Mouse (Mus musculus): ENCODE data around the gene Erap1.
"Not testable (repeated sequence)": the region's sequence is repeated elsewhere in the genome, so short reads cannot be mapped to it uniquely, and the experiment has no call there.

The Erap1 gene

DNA sequence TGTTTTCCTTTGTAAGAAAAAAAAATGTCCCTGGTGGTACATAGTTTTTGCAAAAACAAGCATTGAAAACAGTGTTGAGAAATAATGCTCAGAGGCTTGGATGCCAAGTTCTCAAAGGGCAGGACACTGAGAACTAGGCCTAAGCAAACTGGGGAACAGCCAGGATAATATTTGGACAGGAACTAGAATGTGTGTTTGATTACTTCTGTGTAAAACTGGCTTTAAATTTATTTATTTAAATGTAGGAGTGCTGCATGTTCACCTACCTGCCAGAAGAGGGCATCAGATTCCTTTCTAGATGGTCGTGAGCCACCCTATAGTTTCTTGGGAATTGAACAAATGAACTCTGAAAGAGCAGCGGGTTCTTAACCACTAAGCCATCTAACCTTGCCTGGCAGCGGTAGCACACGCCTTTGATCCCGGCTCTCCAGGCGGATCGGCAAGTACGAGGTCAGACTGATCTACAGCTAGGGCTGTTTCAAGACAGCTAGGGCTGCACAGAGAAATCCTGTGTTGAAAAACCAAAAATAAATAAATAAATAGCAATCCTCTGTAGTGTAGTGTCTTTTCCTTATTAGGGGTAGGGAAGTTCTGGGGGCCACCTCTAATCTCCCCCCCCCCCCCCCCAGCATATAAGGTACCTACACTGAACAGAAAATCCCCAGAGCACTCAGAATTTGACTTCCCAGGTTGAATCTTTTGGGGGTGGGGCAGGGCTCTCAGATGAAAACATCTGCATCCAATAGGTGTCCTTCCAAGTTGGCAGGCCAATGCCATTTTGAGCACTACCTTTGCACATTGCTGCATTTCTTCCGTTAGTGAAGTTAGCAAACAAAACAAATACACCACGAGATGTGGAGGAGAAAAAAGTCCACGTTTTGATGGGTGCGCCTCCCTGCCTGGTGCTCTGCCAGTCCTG is at the start of gene Erap1:
TSS of gene Erap1 (plus strand) at position 776 of the 919 bp plus-strand sequence.
- DNase-seq (ENCODE audit: low spot score in 2 of 2), result peak; percentile 12 to 52

DNA sequence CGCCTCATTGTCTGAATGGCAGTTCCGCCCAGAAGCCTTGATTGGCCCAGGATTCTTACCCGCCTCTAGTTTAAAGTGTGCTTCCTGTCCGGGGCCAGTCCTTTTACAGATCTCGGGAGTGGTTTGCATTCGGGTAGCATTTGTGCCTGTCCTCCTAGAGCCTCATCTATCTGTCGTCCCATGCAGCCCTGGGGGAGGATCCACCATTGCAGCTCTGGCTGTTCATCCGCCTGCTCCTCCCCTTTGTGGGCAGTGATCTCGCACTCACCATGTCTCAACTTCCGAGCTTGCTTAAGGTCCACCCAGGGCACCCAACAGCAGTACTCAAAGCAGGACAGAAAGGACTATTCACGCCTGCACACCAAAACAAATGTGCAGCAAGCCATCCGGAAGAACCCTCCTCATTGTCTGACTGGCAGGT is 48.0 kb upstream of the Erap1 start:
- not testable (repeated sequence) for DNase-seq (ENCODE audit: low spot score in 2 of 2)

DNA sequence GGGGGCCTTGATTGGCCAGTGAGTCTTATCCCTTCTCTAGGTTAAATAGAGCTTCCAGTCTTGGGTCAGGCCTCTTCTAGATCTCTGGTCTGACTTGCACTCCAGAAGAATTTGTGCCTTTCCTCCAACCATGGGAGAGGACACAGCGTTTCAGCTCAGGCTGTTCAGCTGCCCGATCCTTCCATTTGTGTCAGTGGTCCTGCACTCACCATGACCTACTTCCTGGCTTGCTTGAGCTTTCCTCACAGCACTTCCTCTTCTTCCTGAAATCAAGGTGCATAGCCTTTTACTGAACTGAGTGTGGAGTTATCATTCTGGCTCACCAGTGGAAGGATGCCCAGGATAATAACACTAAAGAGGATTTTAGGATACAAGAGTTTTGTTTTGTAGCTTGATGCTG is 47.5 kb upstream of the Erap1 start:
- not testable (repeated sequence) for DNase-seq (ENCODE audit: low spot score in 2 of 2)

DNA sequence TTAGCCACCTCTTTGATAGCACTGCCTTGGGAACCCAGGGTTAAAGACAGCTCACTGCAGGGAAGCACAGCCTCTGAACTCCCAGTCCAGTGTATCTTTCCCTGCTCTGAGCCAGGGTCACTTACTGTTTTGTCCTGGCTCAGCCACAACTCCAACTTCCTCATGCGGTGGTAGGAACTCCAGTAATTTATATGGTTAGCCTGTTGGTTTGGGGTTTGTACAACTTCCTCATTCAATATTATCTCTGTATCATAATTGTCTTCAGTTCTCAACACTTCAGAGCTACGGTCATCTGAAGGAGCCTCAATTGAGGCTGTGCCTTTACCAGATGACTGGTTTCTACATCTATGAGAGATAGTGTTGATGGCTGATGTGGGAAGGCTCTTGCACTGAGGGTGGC is 42.3 kb upstream of the Erap1 start:
- not testable (repeated sequence) for DNase-seq (ENCODE audit: low spot score in 2 of 2)

DNA sequence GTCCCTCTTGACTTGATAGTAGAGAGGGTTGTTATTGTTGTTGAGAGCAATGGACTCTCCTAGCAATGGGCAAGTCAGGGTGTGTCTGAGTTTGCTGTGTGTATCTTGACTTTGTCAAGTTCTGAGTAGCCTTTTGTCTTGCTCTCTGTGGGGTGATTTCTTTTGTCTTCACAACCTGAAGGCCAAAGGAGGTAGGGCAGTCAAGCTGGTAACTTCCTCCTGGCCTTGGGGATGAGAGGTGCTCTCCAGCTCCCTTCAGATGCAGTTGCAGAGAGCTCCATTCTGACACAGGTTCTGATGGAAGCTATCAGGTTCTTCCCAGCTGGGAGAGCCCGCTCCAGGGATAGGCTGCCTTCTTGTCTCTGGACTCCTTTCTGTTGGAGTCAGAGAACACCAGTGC is 37.6 kb upstream of the Erap1 start:
- DNase-seq (ENCODE audit: low spot score in 2 of 2), result not testable (repeated sequence)

DNA sequence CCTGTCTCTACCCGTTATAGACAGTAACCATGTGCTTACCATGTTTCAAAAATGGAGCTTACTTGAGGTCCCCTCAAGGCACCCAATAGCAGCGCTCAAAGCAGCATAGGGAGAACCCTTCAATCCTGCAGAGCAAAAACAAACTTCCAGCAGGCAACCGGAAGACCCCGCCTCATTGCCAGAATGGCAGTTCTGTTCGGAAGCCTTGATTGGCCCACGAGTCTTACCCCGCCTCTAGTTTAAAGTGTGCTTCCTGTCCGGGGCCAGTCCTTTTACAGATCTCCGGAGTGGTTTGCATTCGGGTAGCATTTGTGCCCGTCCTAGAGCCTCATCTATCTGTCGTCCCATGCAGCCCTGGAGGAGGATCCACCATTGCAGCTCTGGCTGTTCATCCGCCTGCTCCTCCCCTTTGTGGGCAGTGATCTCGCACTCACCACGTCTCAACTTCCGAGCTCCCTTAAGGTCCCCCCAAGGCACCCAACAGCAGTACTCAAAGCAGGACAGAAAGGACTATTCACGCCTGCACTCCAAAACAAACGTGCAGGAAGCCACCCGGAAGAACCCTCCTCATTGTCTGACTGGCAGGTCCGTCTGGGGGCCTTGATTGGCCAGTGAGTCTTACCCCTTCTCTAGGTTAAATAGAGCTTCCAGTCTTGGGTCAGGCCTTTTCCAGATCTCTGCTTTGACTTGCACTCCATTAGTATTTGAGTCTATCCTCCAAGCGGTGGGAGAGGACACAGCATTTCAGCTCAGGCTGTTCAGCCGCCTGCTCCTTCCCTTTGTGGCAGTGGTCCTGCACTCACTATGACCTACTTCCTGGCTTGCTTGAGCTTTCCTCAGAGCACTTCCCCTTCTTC is 22.0 kb upstream of the Erap1 start:
- DNase-seq (ENCODE audit: low spot score in 2 of 2), result peak; percentile 70 to 85

DNA sequence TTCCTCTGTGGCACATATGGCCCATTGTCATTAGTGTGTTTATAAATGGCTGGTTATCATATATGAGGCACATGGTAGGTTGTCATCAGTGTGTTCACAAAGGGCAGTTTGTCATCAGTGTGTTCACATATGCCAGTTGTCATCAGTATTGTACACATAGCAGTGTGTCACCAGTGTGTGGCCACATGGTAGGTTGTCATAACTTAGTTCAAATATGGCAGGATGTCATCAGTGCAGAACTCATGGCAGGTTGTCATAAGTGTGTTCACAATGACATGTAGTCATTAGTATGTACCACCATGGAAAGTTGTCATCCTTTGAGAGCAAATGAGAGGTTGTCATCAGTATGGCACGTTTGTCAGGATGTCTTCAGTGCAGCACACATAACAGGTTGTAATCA is 7.0 kb upstream of the Erap1 start:
- DNase-seq (ENCODE audit: low spot score in 2 of 2), result no peak

DNA sequence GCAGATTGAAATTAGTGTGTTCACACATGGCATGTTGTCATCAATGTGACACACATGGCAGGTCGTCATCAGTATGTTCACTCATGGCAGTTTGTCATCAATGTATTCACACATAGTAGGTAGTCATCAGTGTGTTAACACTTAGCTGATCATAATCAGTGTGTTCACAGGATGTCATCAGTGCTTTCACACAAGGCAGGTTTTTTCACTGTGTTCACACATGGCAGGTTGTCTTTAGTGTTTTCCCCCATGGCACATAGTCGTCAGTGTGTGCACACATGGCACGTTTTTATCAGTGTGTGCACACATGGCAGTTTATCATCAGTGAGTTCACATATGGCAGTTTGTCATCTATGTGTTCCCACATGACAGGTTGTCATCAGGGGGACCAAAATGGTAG is 6.5 kb upstream of the Erap1 start:
- no peak for DNase-seq (ENCODE audit: low spot score in 2 of 2)

DNA sequence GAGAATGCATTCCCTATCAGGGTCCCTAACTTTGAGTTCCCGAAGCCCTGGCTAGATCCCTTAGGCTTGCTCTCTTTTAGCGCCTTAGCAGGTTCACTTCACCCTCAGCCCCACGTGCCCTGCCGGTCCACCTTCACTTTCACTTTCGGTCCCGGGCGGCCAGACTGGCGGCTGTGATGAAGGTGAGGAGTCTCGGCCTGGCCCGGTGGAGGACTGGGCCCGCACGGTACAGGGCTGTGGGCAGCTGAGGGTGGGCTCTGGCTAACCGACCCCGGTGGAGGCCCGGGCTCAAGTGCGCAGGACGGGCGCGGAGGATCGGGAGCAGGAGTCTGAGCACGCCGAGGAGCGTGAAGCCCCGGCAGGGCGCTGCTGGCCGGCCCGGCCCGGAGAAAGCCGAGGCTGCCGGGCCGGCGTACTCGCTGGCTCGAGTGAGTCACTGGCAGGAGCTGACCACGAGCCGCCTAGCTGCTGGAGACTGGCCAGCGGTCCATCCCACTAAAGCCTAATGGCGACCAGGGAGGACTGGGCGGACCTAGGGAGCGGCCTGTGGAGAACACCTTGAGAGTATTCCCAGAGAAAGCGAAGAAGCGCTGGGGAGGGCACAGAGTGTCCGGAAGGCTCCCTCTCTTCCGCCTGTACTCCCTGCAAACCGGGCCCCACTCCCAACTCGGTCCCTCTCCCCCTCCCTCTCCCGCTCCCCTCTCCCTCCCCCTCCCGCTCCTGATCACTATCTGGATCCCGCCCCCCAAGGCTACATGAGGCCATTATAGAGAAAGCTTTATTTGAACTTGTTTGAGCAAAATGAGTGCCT is 549 bp downstream of the Erap1 start:
- peak; percentile 67 to 70 for DNase-seq (ENCODE audit: low spot score in 2 of 2)

DNA sequence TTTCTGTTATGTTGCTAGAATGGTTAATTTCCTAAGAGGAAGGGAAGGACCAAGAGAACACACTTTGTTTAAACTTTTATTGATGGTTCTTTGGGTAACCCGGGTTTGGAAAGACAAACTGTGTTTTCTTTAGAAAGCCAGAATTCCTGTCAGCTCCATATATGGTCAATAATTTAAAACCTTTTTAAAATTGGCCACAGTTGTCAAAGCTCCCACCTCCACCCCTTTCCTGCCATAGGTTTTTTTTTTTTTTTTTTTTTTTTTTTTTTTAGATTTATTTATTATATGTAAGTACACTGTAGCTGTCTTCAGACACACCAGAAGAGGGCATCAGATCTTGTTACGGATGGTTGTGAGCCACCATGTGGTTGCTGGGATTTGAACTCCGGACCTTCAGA is 1.2 kb downstream of the Erap1 start:
- not testable (repeated sequence) for DNase-seq (ENCODE audit: low spot score in 2 of 2)

DNA sequence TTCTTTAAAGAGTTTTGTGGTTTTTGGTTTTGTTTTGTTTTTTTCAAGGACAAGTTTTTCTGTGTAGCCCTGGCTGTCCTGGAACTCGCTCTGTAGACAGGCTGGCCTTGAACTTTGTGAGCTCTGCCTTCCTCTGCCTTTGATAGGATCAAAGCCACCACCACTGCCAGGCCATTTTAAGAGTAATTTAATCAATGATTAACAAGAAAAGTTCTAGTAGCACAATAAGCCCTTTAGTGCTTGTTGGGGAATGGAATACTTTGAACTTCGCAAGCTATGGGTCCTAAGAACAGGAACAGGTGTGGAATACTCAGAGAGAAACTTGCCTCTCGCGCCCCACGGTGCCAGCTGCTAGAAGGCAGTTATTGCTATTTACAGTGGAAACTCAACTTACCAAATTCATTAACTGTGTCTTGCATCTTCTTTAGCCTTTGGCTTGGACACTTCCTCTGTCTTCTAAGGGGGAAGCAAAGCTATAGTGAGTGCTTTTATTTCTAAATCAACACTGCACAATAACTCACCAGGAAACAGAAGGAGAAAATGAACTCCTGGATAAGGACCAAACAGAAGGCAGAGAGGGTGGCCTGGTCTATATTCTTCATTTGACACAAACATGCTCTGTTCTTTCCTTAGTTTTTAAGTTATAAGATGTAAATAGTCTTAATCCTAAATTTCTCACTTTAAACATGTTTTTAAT is 56.3 kb downstream of the Erap1 start:
- no peak for DNase-seq (ENCODE audit: low spot score in 2 of 2)

DNA sequence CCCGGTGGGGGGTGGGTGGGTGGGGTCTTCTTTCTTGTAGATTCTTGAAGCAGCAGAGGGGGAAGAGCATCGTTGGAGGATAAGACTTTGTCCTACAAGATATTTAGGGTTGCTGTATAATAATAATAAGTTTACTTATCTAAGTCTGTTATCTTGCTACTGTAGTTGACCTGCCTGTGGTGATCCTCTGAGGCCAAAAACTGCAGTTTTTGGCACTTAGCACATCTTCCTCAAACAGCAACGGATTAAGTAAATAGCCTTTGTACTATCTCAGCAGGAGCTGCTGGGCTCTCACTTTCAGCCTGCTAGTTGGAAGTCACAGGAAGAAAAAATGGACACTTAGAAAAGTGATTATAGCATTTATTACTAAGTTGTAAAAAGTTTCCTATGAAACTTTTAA is 56.9 kb downstream of the Erap1 start:
- no peak for DNase-seq (ENCODE audit: low spot score in 2 of 2)

DNA sequence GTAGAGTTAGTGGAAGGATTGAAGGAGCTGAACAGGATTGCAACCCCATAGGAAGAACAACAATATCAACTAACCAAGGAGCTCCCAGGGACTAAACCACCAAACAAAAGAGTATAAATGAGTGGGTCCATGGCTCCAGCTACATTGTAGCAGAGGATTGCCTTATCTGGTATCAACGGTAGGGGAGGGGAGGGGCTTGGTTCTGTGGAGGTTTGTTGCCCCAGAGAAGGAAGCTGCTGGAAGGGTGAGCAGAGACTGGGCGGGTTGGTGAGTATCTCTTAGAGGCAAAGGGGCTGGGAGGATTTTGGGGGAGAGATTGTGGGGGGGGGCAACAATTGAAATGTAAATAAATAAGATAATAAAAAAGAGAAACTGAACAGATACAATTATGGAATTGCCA is 79.6 kb downstream of the Erap1 start:
- no peak for DNase-seq (ENCODE audit: low spot score in 2 of 2)

DNA sequence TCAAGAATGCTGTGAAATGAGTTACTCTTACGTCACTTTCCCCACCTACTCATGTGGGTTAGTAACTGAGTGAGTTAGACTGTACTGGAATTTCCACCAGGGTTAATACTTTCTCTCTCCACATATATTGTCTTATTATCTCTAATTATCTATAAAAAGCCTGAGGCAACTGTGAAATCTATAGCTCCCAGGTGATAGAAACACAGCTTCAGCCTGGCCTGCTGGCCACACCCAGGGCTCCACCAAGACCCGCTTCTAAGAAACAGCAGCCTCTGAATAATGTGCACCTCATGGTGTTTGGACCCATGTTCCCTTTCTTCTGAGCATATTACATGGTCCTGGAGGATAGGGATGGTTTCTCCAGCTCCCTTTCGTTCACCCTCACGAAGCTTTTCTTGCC is 94.4 kb downstream of the Erap1 start:
- DNase-seq (ENCODE audit: low spot score in 2 of 2), result no peak

DNA sequence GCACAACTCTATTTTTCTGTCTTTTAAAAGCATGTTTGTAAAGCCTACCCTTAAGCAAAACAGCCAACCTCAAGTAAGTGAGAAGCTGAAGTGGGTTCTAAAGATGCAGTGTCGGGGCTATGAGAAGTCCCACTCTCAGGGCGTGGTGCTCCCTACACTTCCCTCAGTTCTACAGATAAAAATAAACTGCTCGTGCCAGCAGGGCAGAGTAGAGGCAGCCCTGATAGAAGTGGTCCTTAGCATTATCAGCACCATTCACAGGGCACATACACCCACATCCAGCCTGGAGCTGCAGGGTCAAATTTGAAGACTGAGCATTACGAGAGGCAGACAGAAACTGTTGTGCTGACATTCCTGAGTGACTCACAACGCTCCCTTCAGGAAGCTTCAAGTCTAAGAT is 96.5 kb downstream of the Erap1 start:
- DNase-seq (ENCODE audit: low spot score in 2 of 2), result no peak

DNA sequence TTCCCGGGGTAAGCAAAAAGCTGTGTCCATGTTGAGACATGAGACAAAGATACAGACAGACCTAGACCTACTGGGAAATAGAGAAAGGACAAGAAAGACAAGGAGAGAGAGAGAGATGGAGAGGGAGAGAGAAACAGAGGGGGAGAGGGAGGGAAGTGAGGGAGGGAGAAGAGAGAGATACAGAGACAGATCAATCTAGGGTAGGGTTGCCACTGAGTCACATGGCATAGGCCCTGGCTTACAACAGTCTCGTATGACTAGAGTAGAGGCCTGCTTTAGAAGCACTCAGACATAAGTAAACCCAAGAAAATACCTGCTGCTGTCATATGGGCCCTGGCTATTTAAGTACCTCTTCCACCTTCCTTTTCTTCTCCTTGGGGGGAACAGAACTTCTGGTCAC is 97.0 kb downstream of the Erap1 start:
- no peak for DNase-seq (ENCODE audit: low spot score in 2 of 2)

Measured in frontal cortex, postnatal 36 days (tissue).